Mouse (Mus musculus): ENCODE measurements at regions not wholly inside any gene's neighbourhood (a gene's known extent, or its start where the extent isn't known, plus 50 kb on each side); places are given as distances from the start of the nearest gene placed in this dataset.

DNA sequence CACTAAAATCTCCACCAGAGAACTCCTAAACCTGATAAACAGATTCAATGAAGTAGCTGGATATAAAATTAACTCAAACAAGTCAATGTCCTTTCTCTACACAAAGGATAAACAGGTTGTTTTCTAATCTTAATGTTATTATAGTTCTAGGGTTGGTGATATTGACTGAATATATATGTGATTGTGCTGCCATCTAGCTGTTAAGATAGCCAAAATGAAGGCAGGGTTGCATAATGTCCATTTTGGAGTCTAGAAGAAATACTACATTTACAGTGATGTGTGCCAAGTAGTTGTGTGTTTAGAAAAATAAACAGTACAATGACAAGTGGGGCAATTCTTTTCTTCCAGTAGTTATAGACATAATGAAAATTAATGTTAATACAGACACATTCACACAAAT, 1379.9 kb upstream of the Tacstd2 start:
- no peak for TF ChIP-seq POLR2A (IDR thresholded peaks at IDR 0.05; ENCODE audit: control insufficient read depth, low read depth, low read length)
- TF ChIP-seq CTCF (IDR thresholded peaks at IDR 0.05; ENCODE audit: control insufficient read depth, insufficient read depth, insufficient replicate concordance, low read depth, low read length), result no peak
